Mouse (Mus musculus): ENCODE results near the gene Aup1. TPM values are rescaled to one million over a fixed set of nuclear protein-coding genes. Genes with fewer than 3 reads are reported as not detected.

Gene Aup1
- polyA plus RNA-seq, 1 experiment from 2014 or later: 135 TPM

GRCm38 (mm10) chr6:83086121-83087035 lies 32.1 kb downstream of the Aup1 start, which contains the start of gene Lbx2:
Lbx2 (plus strand) TSS chr6:83086367.
- DNase-seq (ENCODE audit: low spot score): no peak
- Histone ChIP-seq H3K27me3 (ENCODE audit: control insufficient read depth, insufficient read depth, low read length) (peaks cover 26% of the 10 kb centered on the region; the same call in 1 of the 2 replicates), H3K4me1 (replicated peaks; ENCODE audit: control insufficient read depth, insufficient read depth) (no peaks in the 10 kb centered on the region), H3K4me3 (ENCODE audit: low read depth, low read length) (0 out of 2 replicates have a peak within 1 kb of the TSS, but pooled peaks have one; percentile 2), H3K9me3 (ENCODE audit: control insufficient read depth, low read length) (no peaks in the 10 kb centered on the region), H3K27ac (replicated peaks) (no peak within 1 kb of the TSS), H3K9ac (ENCODE audit: low read length) (no peak within 1 kb of the TSS), H3K36me3 (ENCODE audit: control insufficient read depth, insufficient read depth, low read length) (no peaks in the 10 kb centered on the region), H3K4me2 (replicated peaks; ENCODE audit: low read depth) (peak within 1 kb of the TSS; percentile 14; the same call in 1 of the 2 replicates)
- ATAC-seq (ENCODE audit: low FRiP score, low TSS enrichment): 0 out of 2 replicates have a peak, but pooled peaks have one; percentile 6
- no peak for TF ChIP-seq CTCF (IDR thresholded peaks at IDR 0.05; ENCODE audit: low read depth)
- TF ChIP-seq EP300 (optimal IDR thresholded peaks at IDR 0.05): no peak
- WGBS: 8% methylated on average over 39 of the region's 42 CpGs

- Histone ChIP-seq H3K36me3 (ENCODE audit: control insufficient read depth, insufficient read depth, low read length) (no peaks in the 10 kb centered on the region), H3K27me3 (ENCODE audit: control insufficient read depth, insufficient read depth, low read length) (peaks cover 26% of the 10 kb centered on the region; the same call in 1 of the 2 replicates), H3K4me3 (ENCODE audit: low read depth, low read length) (peak overlapping the region; percentile 2; the same call in 1 of the 2 replicates), H3K27ac (replicated peaks) (no peak overlapping the region), H3K4me1 (replicated peaks; ENCODE audit: control insufficient read depth, insufficient read depth) (no peaks in the 10 kb centered on the region), H3K9me3 (ENCODE audit: control insufficient read depth, low read length) (no peaks in the 10 kb centered on the region), H3K9ac (ENCODE audit: low read length) (no peak overlapping the region), H3K4me2 (replicated peaks; ENCODE audit: low read depth) (peak overlapping the region; percentile 23)
- TF ChIP-seq CTCF (IDR thresholded peaks at IDR 0.05; ENCODE audit: low read depth) (no peak), EP300 (optimal IDR thresholded peaks at IDR 0.05) (no peak)
- ATAC-seq (ENCODE audit: low FRiP score, low TSS enrichment) (no peak), DNase-seq (ENCODE audit: low spot score) (no peak)
- WGBS: 7% methylated on average over 47 of the region's 47 CpGs
Observed at GRCm38 (mm10) chr6:83087205-83087925, 33.0 kb downstream of the Aup1 start.

DNA sequence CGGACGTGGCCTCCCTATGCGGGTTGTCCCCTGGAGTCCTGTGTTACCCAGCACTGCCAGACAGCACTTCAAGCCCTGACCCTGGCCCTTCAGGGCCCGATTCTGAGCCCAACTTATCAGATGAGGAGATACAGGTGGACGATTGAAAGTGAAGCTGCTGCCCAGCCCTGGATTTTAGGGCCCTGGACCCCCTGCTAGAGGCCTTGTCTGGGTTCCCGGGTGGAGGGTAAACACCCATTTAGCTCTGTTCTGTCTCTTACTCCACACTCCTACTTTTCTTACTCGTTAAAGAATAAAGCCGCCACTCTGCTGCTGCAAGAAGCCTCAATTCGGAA lies 33.6 kb downstream of the Aup1 start:
- no peak overlapping the region for H3K27ac ChIP-seq (replicated peaks)
- ATAC-seq (ENCODE audit: low FRiP score, low TSS enrichment): no peak
- no peaks in the 10 kb centered on the region for H3K9me3 ChIP-seq (ENCODE audit: control insufficient read depth, low read length)
- H3K4me1 ChIP-seq (replicated peaks; ENCODE audit: control insufficient read depth, insufficient read depth): no peaks in the 10 kb centered on the region
- peak overlapping the region; percentile 2; the same call in 1 of the 2 replicates for H3K4me3 ChIP-seq (ENCODE audit: low read depth, low read length)
- no peaks in the 10 kb centered on the region for H3K36me3 ChIP-seq (ENCODE audit: control insufficient read depth, insufficient read depth, low read length)
- WGBS: 16% methylated on average over 9 of the region's 9 CpGs
- no peak for DNase-seq (ENCODE audit: low spot score)
- no peak for TF ChIP-seq CTCF (IDR thresholded peaks at IDR 0.05; ENCODE audit: low read depth)
- TF ChIP-seq EP300 (optimal IDR thresholded peaks at IDR 0.05): no peak
- peak overlapping the region; percentile 23; the same call in 1 of the 2 replicates for H3K4me2 ChIP-seq (replicated peaks; ENCODE audit: low read depth)
- no peak overlapping the region for H3K9ac ChIP-seq (ENCODE audit: low read length)
- H3K27me3 ChIP-seq (ENCODE audit: control insufficient read depth, insufficient read depth, low read length): peaks cover 26% of the 10 kb centered on the region; the same call in 1 of the 2 replicates

DNA sequence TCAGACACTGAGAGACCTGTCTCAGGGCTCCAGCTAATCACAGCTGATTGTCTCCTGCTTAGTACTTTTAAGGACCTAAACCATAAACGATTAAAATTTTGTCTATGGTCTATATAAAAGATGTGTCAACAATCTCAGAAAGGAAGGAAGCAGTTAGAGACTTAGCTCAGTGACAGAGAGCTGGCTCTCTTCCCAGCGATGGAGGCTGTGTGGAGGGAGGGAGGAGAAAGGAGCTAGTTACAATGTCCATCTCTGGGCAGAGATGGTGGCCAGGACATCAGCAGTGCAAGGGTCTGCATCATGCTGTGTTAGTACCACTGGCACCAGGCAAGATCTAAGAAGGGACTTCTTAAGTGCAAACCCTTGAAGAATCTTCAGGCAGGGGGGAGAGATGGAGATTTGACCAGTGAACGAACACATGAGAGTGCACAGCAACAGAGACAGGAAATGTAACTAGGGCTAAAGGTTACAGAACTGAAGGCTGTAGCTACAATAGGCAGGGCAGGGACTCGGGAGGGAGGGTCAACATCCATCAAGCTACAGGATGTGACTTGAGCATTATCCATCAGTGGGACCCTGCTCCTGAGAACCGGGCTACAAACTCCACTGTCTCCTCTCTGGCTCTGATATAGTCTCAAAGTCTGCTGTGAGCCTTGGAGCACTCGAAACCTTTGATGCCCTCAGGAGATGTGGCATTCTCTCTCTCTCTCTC lies 38.3 kb downstream of the Aup1 start:
- H3K4me1 ChIP-seq (replicated peaks; ENCODE audit: control insufficient read depth, insufficient read depth): no peaks in the 10 kb centered on the region
- H3K27me3 ChIP-seq (ENCODE audit: control insufficient read depth, insufficient read depth, low read length): peaks cover 9% of the 10 kb centered on the region; the same call in 1 of the 2 replicates
- H3K36me3 ChIP-seq (ENCODE audit: control insufficient read depth, insufficient read depth, low read length): no peaks in the 10 kb centered on the region
- no peak for TF ChIP-seq EP300 (optimal IDR thresholded peaks at IDR 0.05)
- TF ChIP-seq CTCF (IDR thresholded peaks at IDR 0.05; ENCODE audit: low read depth): no peak
- H3K9me3 ChIP-seq (ENCODE audit: control insufficient read depth, low read length): no peaks in the 10 kb centered on the region
- no peak overlapping the region for H3K9ac ChIP-seq (ENCODE audit: low read length)
- no peak overlapping the region for H3K27ac ChIP-seq (replicated peaks)
- ATAC-seq (ENCODE audit: low FRiP score, low TSS enrichment): no peak
- DNase-seq (ENCODE audit: low spot score): no peak
- WGBS: 27% methylated on average over 6 of the region's 6 CpGs
- no peak overlapping the region for H3K4me2 ChIP-seq (replicated peaks; ENCODE audit: low read depth)
- H3K4me3 ChIP-seq (ENCODE audit: low read depth, low read length): no peak overlapping the region

GRCm38 (mm10) chr6:83095968-83096367 lies 41.6 kb downstream of the Aup1 start:
- DNase-seq (ENCODE audit: low spot score) (no peak), ATAC-seq (ENCODE audit: low FRiP score, low TSS enrichment) (no peak)
- Histone ChIP-seq H3K4me2 (replicated peaks; ENCODE audit: low read depth) (no peak overlapping the region), H3K4me3 (ENCODE audit: low read depth, low read length) (no peak overlapping the region), H3K27me3 (ENCODE audit: control insufficient read depth, insufficient read depth, low read length) (no peaks in the 10 kb centered on the region), H3K4me1 (replicated peaks; ENCODE audit: control insufficient read depth, insufficient read depth) (no peaks in the 10 kb centered on the region; the same call in 1 of the 2 replicates), H3K27ac (replicated peaks) (no peak overlapping the region), H3K36me3 (ENCODE audit: control insufficient read depth, insufficient read depth, low read length) (no peaks in the 10 kb centered on the region), H3K9me3 (ENCODE audit: control insufficient read depth, low read length) (no peaks in the 10 kb centered on the region), H3K9ac (ENCODE audit: low read length) (no peak overlapping the region)
- 42% methylated on average over 6 of the region's 6 CpGs for WGBS
- TF ChIP-seq EP300 (optimal IDR thresholded peaks at IDR 0.05): no peak
- no peak for TF ChIP-seq CTCF (IDR thresholded peaks at IDR 0.05; ENCODE audit: low read depth)

Measured in stomach, postnatal 0 days (tissue).